Comparison of ENCODE assay signal across 7 mouse cellular contexts in genomic region chr11:98328031-98328370, GRCm38 (mm10). TPM values are rescaled to one million over a fixed set of nuclear protein-coding genes. Genes with fewer than 3 reads are reported as not detected.
DNase-seq lines count a peak whose midpoint lies in the region; ATAC-seq and TF ChIP-seq lines count a peak whose summit lies in the region.

No protein-coding gene starts in this region.

- TF ChIP-seq CTCF in lung, embryonic 14.5 days (IDR thresholded peaks at IDR 0.05; ENCODE audit: low read depth): no peak
- TF ChIP-seq CTCF in olfactory bulb, adult 2 months (IDR thresholded peaks at IDR 0.05; ENCODE audit: insufficient read depth, low read depth, low read length): no peak

- TF ChIP-seq POLR2A in olfactory bulb, adult 2 months (IDR thresholded peaks at IDR 0.05; ENCODE audit: insufficient read depth, low read depth, low read length): no peak

- peak overlapping the region; percentile 44 for H3K4me2 ChIP-seq in lung, embryonic 14.5 days
- H3K4me2 ChIP-seq in forebrain, embryonic 12.5 days: peak overlapping the region; percentile 44

- no peak for DNase-seq in lung, embryonic 14.5 days
- DNase-seq in lung, postnatal 25 days (ENCODE audit: low spot score): no peak
- DNase-seq in limb, embryonic 10.5 days (ENCODE audit: low spot score): no peak
- DNase-seq in right cerebral cortex, postnatal 10 days (ENCODE audit: low spot score in 2 of 2): no peak
- DNase-seq in left cerebral cortex, postnatal 14 days (ENCODE audit: low spot score in 2 of 2): no peak

- ATAC-seq in lung, embryonic 14.5 days (ENCODE audit: insufficient read depth): no peak
- no peak for ATAC-seq in forebrain, embryonic 12.5 days (ENCODE audit: low FRiP score)

- H3K27ac ChIP-seq in lung, embryonic 14.5 days (ENCODE audit: low read depth): no peak overlapping the region
- peak overlapping the region; percentile 77 for H3K27ac ChIP-seq in forebrain, embryonic 12.5 days
- H3K27ac ChIP-seq in limb, embryonic 10.5 days: 0 out of 2 replicates have a peak overlapping the region, but pooled peaks have one; percentile 10
- H3K27ac ChIP-seq in olfactory bulb, adult 2 months (ENCODE audit: insufficient read depth, low read depth, low read length): no peak overlapping the region

- no peaks in the 10 kb centered on the region for H3K4me1 ChIP-seq in lung, embryonic 14.5 days (ENCODE audit: insufficient read depth)
- H3K4me1 ChIP-seq in forebrain, embryonic 12.5 days: peaks cover 30% of the 10 kb centered on the region
- H3K4me1 ChIP-seq in limb, embryonic 10.5 days: peaks cover 22% of the 10 kb centered on the region
- peaks cover 12% of the 10 kb centered on the region for H3K4me1 ChIP-seq in olfactory bulb, adult 2 months (ENCODE audit: control insufficient read depth, insufficient read depth, low read length)

- intact Hi-C loops in left cerebral cortex, postnatal 14 days (cut with DNase I): no loop called here

- H3K9me3 ChIP-seq in lung, embryonic 14.5 days (ENCODE audit: low read depth, low read length): no peaks in the 10 kb centered on the region
- H3K9me3 ChIP-seq in forebrain, embryonic 12.5 days: no peaks in the 10 kb centered on the region
- H3K9me3 ChIP-seq in limb, embryonic 10.5 days (replicated peaks): no peaks in the 10 kb centered on the region

- no peaks in the 10 kb centered on the region for H3K36me3 ChIP-seq in lung, embryonic 14.5 days (ENCODE audit: insufficient read depth)
- H3K36me3 ChIP-seq in forebrain, embryonic 12.5 days (replicated peaks): no peaks in the 10 kb centered on the region
- H3K36me3 ChIP-seq in limb, embryonic 10.5 days: no peaks in the 10 kb centered on the region

- peak overlapping the region; percentile 24 for H3K4me3 ChIP-seq in lung, embryonic 14.5 days (ENCODE audit: low read depth, low read length)
- peak overlapping the region; percentile 43 for H3K4me3 ChIP-seq in forebrain, embryonic 12.5 days (replicated peaks)
- peak overlapping the region; percentile 37 for H3K4me3 ChIP-seq in limb, embryonic 10.5 days
- peak overlapping the region; percentile 6; the same call in 1 of the 2 replicates for H3K4me3 ChIP-seq in olfactory bulb, adult 2 months (ENCODE audit: insufficient read depth, low read depth, low read length)

- no peak overlapping the region for H3K9ac ChIP-seq in lung, embryonic 14.5 days
- H3K9ac ChIP-seq in forebrain, embryonic 12.5 days: peak overlapping the region; percentile 55

- WGBS in lung, embryonic 14.5 days: 1% methylated on average over 30 of the region's 35 CpGs
- WGBS in forebrain, embryonic 12.5 days: 0% methylated on average over 34 of the region's 35 CpGs
- WGBS in limb, embryonic 10.5 days: under 1% methylated on average over 35 of the region's 35 CpGs
- WGBS in olfactory bulb, adult 2 months: under 1% methylated on average over 35 of the region's 35 CpGs

- H3K27me3 ChIP-seq in lung, embryonic 14.5 days (ENCODE audit: insufficient read depth, low read length): peaks cover 100% of the 10 kb centered on the region
- peaks cover 98% of the 10 kb centered on the region for H3K27me3 ChIP-seq in forebrain, embryonic 12.5 days
- peaks cover 100% of the 10 kb centered on the region for H3K27me3 ChIP-seq in limb, embryonic 10.5 days (ENCODE audit: low read depth, poor library complexity, severe bottlenecking)

RNA-seq across cellular contexts. Expression of gene Neurod2, which starts 1.4 kb away (rescaled TPM):
- not detected in 2 replicates for polyA plus RNA-seq in lung, embryonic 14.5 days (2014; fragmentation: Nextera tagmentation; extraction: Ambion mirVana)
- 19.9 and 20.5 TPM in 2 replicates for polyA plus RNA-seq in forebrain, embryonic 12.5 days (2016; fragmentation: Nextera tagmentation; extraction: Ambion mirVana)
- not detected in 2 replicates for polyA plus RNA-seq in limb, embryonic 10.5 days (2016; fragmentation: Nextera tagmentation; extraction: Ambion mirVana)
- polyA plus RNA-seq in olfactory bulb, adult 2 months (2012; ENCODE audit: insufficient read depth, insufficient read length, low replicate concordance, missing spikeins): not detected in 2 replicates
- 10 to 100 TPM; 65.9 to 67.1 TPM for total RNA-seq in left cerebral cortex, postnatal 14 days (2021)

RNA-seq across cellular contexts. Expression of gene Ppp1r1b, which starts 20.2 kb away (rescaled TPM):
- polyA plus RNA-seq in lung, embryonic 14.5 days (2014; fragmentation: Nextera tagmentation; extraction: Ambion mirVana): 0.53 and 1.3 TPM in 2 replicates
- 3.0 and 3.1 TPM in 2 replicates for polyA plus RNA-seq in forebrain, embryonic 12.5 days (2016; fragmentation: Nextera tagmentation; extraction: Ambion mirVana)
- 0.13 TPM in 2 replicates for polyA plus RNA-seq in limb, embryonic 10.5 days (2016; fragmentation: Nextera tagmentation; extraction: Ambion mirVana)
- not detected in 2 replicates for polyA plus RNA-seq in olfactory bulb, adult 2 months (2012; ENCODE audit: insufficient read depth, insufficient read length, low replicate concordance, missing spikeins)
- 100 to 1,000 TPM; 101 to 133 TPM for total RNA-seq in left cerebral cortex, postnatal 14 days (2021)

RNA-seq across cellular contexts. Expression of gene Stard3, which starts 30.2 kb away (rescaled TPM):
- 38.2 and 42.7 TPM in 2 replicates for polyA plus RNA-seq in lung, embryonic 14.5 days (2014; fragmentation: Nextera tagmentation; extraction: Ambion mirVana)
- polyA plus RNA-seq in forebrain, embryonic 12.5 days (2016; fragmentation: Nextera tagmentation; extraction: Ambion mirVana): 42.0 and 42.5 TPM in 2 replicates
- polyA plus RNA-seq in limb, embryonic 10.5 days (2016; fragmentation: Nextera tagmentation; extraction: Ambion mirVana): 37.8 and 41.3 TPM in 2 replicates
- not detected in 2 replicates for polyA plus RNA-seq in olfactory bulb, adult 2 months (2012; ENCODE audit: insufficient read depth, insufficient read length, low replicate concordance, missing spikeins)
- 10 to 100 TPM; 24.9 to 27.2 TPM for total RNA-seq in left cerebral cortex, postnatal 14 days (2021)

RNA-seq across cellular contexts. Expression of gene Tcap, which starts 55.6 kb away (rescaled TPM):
- 3.8 TPM in 1 of 2 replicates, not detected in the other for polyA plus RNA-seq in lung, embryonic 14.5 days (2014; fragmentation: Nextera tagmentation; extraction: Ambion mirVana)
- 0.20 and 0.36 TPM in 2 replicates for polyA plus RNA-seq in forebrain, embryonic 12.5 days (2016; fragmentation: Nextera tagmentation; extraction: Ambion mirVana)
- polyA plus RNA-seq in limb, embryonic 10.5 days (2016; fragmentation: Nextera tagmentation; extraction: Ambion mirVana): 0.16 and 0.40 TPM in 2 replicates
- polyA plus RNA-seq in olfactory bulb, adult 2 months (2012; ENCODE audit: insufficient read depth, insufficient read length, low replicate concordance, missing spikeins): not detected in 2 replicates
- 10 to 100 TPM in 1 of 2 experiments, 1 to 10 TPM in 1; 8.8 to 13.1 TPM for total RNA-seq in left cerebral cortex, postnatal 14 days (2021)

RNA-seq across cellular contexts. Expression of gene Pnmt, which starts 58.2 kb away (rescaled TPM):
- not detected in 2 replicates for polyA plus RNA-seq in lung, embryonic 14.5 days (2014; fragmentation: Nextera tagmentation; extraction: Ambion mirVana)
- polyA plus RNA-seq in forebrain, embryonic 12.5 days (2016; fragmentation: Nextera tagmentation; extraction: Ambion mirVana): 0.17 TPM in 1 of 2 replicates, not detected in the other
- polyA plus RNA-seq in limb, embryonic 10.5 days (2016; fragmentation: Nextera tagmentation; extraction: Ambion mirVana): 0.61 TPM in 1 of 2 replicates, not detected in the other
- polyA plus RNA-seq in olfactory bulb, adult 2 months (2012; ENCODE audit: insufficient read depth, insufficient read length, low replicate concordance, missing spikeins): not detected in 2 replicates
- total RNA-seq in left cerebral cortex, postnatal 14 days (2021): 1 to 10 TPM in 1 of 2 experiments, under 1 TPM in 1; 0.78 to 1.0 TPM

Comparison
In these comparisons a context has a peak if more than half of its experiments do, and no peak if none do; other contexts are left out.
1. H3K27ac ChIP-seq: peak in forebrain, embryonic 12.5 days (single experiment) and limb, embryonic 10.5 days (single experiment); none in lung, embryonic 14.5 days (single experiment) and olfactory bulb, adult 2 months (single experiment).
2. RNA of gene Neurod2, which starts 1.4 kb away (polyA plus RNA-seq): 19.9 to 20.5 TPM in forebrain, embryonic 12.5 days; not detected in lung, embryonic 14.5 days, not detected in limb, embryonic 10.5 days and not detected in olfactory bulb, adult 2 months; every median in the first group is over 10 times any median in the second.
3. RNA of gene Stard3, which starts 30.2 kb away (polyA plus RNA-seq): 38.2 to 42.7 TPM in lung, embryonic 14.5 days, 42.0 to 42.5 TPM in forebrain, embryonic 12.5 days and 37.8 to 41.3 TPM in limb, embryonic 10.5 days; not detected in olfactory bulb, adult 2 months; every median in the first group is over 10 times any median in the second.
4. Peak in every context shown above with its lines, with median percentiles within 50 percentile points of each other: H3K4me3 ChIP-seq.